Mouse (Mus musculus) bone marrow macrophage, adult 2 months (primary cell): ENCODE data around the gene Pum1.

Source experiments
- CTCF ChIP-seq: IDR thresholded peaks from 2 replicates; pipeline ENCODE4 v1.5.1; 2012; ENCODE audit warnings: low read depth, mild to moderate bottlenecking, low read length, moderate library complexity
- POLR2A ChIP-seq: IDR thresholded peaks from 2 replicates; pipeline ENCODE4 v1.6.1; 2012; ENCODE audit warnings: mild to moderate bottlenecking, low read depth, low read length, borderline replicate concordance

DNA sequence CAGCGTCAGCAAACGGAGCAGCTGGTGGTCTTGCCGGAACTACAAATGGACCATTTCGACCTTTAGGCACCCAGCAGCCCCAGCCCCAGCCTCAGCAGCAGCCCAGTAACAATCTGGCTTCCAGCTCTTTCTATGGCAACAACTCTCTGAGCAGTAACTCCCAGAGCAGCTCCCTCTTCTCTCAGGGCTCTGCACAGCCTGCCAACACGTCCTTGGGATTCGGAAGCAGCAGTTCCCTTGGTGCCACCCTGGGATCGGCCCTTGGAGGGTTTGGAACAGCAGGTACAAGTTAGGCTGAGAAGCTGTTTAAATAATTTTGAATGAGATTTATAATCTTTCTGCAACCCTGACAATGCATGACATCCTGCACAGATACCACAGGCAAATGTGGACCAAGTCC is 89.5 kb downstream of the Pum1 start:
- no peak for TF ChIP-seq CTCF
- no peak for TF ChIP-seq POLR2A
